Mouse (Mus musculus) layer of hippocampus, adult 2 months (tissue): ENCODE data around the gene Sipa1l1. TPM values are rescaled to one million over a fixed set of nuclear protein-coding genes. Genes with fewer than 3 reads are reported as not detected.

Source experiments
- DNase-seq, 2 experiments: peaks; one replicate each; pipeline ENCODE4 v3.0.0; 2022; ENCODE audit warnings: low spot score in 2 of 2
- H3K27ac ChIP-seq: fragments of 200-600 bp; 2 replicates; pipeline ENCODE4 v1.8.1; 2022
- H3K4me3 ChIP-seq: fragments of 200-600 bp; 2 replicates; pipeline ENCODE4 v1.8.1; 2022; ENCODE audit warnings: mild to moderate bottlenecking
- CTCF ChIP-seq: fragments of 200-600 bp; conservative IDR thresholded peaks from 2 replicates; pipeline ENCODE4 v1.8.1; 2022; ENCODE audit warnings: antibody characterized with exemption, mild to moderate bottlenecking, moderate library complexity
- total RNA-seq, 2 experiments: library from RNA; stranded (reverse); gene quantifications; 2 replicates each; pipeline ENCODE4 v1.2.3; 2021

Sipa1l1 gene
- total RNA-seq, 2 experiments from 2014 or later, result 233 to 244 TPM

- Histone ChIP-seq H3K27ac (0 out of 2 replicates have a peak overlapping the region, but pooled peaks have one; percentile 32), H3K4me3 (no peak overlapping the region)
- TF ChIP-seq CTCF, result no peak
- DNase-seq, result no peak
Measured at GRCm38 (mm10) chr12:82441479-82441878, 272.4 kb downstream of the Sipa1l1 start.

GRCm38 (mm10) chr12:82446609-82447024 is 277.5 kb downstream of the Sipa1l1 start:
- H3K27ac ChIP-seq, result no peak overlapping the region
- no peak for DNase-seq
- no peak for TF ChIP-seq CTCF
- H3K4me3 ChIP-seq, result no peak overlapping the region

GRCm38 (mm10) chr12:82448129-82448815 is 279.2 kb downstream of the Sipa1l1 start:
- no peak for DNase-seq
- TF ChIP-seq CTCF, result no peak

GRCm38 (mm10) chr12:82452428-82452827 is 283.3 kb downstream of the Sipa1l1 start:
- H3K4me3 ChIP-seq, result no peak overlapping the region
- no peak for DNase-seq
- no peak for TF ChIP-seq CTCF
- H3K27ac ChIP-seq, result no peak overlapping the region

More at GRCm38 (mm10) chr12:82448129-82448815, 279.2 kb downstream of the Sipa1l1 start:
- no peak overlapping the region for H3K27ac ChIP-seq
- no peak overlapping the region for H3K4me3 ChIP-seq

- no peak for TF ChIP-seq CTCF
Measured at GRCm38 (mm10) chr12:82454415-82454814, 285.3 kb downstream of the Sipa1l1 start.

GRCm38 (mm10) chr12:82455700-82456413 is 286.7 kb downstream of the Sipa1l1 start:
- no peak for TF ChIP-seq CTCF
- no peak for DNase-seq
- no peak overlapping the region for H3K27ac ChIP-seq
- H3K4me3 ChIP-seq, result no peak overlapping the region

More at GRCm38 (mm10) chr12:82454415-82454814, 285.3 kb downstream of the Sipa1l1 start:
- no peak overlapping the region for H3K27ac ChIP-seq
- no peak overlapping the region for H3K4me3 ChIP-seq
- no peak for DNase-seq

GRCm38 (mm10) chr12:82456414-82456805 is 287.3 kb downstream of the Sipa1l1 start:
- Histone ChIP-seq H3K4me3 (no peak overlapping the region), H3K27ac (no peak overlapping the region)
- DNase-seq, result no peak
- no peak for TF ChIP-seq CTCF

- Histone ChIP-seq H3K27ac (0 out of 2 replicates have a peak overlapping the region, but pooled peaks have one; percentile 44), H3K4me3 (no peak overlapping the region)
- TF ChIP-seq CTCF, result peak; percentile 41
- DNase-seq, result no peak
Measured at GRCm38 (mm10) chr12:82457609-82458008, 288.5 kb downstream of the Sipa1l1 start.

GRCm38 (mm10) chr12:82458017-82458416 is 288.9 kb downstream of the Sipa1l1 start:
- peak overlapping the region; percentile 44; the same call in 1 of the 2 replicates for H3K27ac ChIP-seq
- no peak overlapping the region for H3K4me3 ChIP-seq
- DNase-seq, result peak; percentile 32 to 35
- TF ChIP-seq CTCF, result no peak

GRCm38 (mm10) chr12:82467234-82467633 is 298.1 kb downstream of the Sipa1l1 start:
- TF ChIP-seq CTCF, result no peak
- no peak overlapping the region for H3K27ac ChIP-seq
- H3K4me3 ChIP-seq, result no peak overlapping the region
- DNase-seq, result no peak

GRCm38 (mm10) chr12:82467641-82468040 is 298.5 kb downstream of the Sipa1l1 start:
- H3K27ac ChIP-seq, result no peak overlapping the region
- DNase-seq, result peak; percentile 67
- TF ChIP-seq CTCF, result peak; percentile 65
- H3K4me3 ChIP-seq, result no peak overlapping the region

GRCm38 (mm10) chr12:82468416-82468815 is 299.3 kb downstream of the Sipa1l1 start:
- Histone ChIP-seq H3K4me3 (no peak overlapping the region), H3K27ac (no peak overlapping the region)
- no peak for TF ChIP-seq CTCF
- no peak for DNase-seq

- Histone ChIP-seq H3K27ac (peak overlapping the region; percentile 80), H3K4me3 (peak overlapping the region; percentile 66)
- peak; percentile 93 for TF ChIP-seq CTCF
- peak; percentile 87 to 91 for DNase-seq
Measured at GRCm38 (mm10) chr12:82469706-82470361, 300.7 kb downstream of the Sipa1l1 start.
